Mouse (Mus musculus) testis, postnatal 10 days (tissue): ENCODE measurements around the gene Bach1.
"Not testable (repeated sequence)": the region's sequence is repeated elsewhere in the genome, so short reads cannot be mapped to it uniquely, and the experiment has no call there.

Source experiments
- DNase-seq: peaks from one replicate; pipeline ENCODE4 v3.0.0; 2021; ENCODE audit warnings: low spot score

Bach1 gene

GRCm38 (mm10) chr16:87680912-87681634 is 17.7 kb upstream of the Bach1 start:
- DNase-seq: no peak

DNA sequence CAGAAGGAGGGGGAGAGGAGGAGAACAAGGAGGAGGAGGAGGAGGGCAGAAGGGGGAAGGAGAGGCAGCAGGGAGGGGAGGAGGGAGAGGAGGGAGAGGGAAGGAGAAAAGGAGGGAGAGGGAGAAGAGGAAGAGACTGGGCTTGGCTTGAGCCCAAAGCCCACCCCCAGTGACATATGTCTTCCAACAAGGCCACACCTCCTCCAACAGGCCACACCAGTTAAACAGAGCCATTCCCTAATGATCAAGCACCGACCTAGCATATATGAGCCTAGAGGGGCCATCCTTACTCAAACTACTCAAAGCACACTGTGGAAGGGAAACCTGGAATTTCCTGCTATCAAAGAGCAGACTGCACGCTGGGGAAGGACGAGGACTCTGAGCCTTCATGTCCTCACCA is 16.9 kb upstream of the Bach1 start:
- DNase-seq: no peak

- DNase-seq: no peak
Measured at GRCm38 (mm10) chr16:87686458-87686857, 12.3 kb upstream of the Bach1 start.

DNA sequence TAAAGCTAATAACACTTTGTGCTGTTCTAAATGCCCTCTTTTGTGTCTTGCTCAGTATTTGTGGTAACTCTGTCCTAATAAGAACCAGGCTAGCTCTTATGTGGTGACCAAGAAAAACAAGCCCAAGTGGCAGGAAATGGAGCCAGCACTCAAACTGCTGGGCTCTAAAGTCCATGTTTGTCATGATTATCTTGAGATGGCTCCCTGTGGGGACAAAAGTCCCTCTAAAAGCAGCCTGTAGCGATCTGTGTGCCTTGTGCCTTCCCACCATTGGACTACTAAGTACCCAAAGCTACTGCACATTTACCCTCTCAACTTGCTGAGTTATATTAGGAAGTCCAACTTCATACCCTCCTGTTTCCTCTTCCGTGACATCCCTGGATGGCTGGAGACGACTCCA is 11.4 kb upstream of the Bach1 start:
- DNase-seq: no peak

- DNase-seq: not testable (repeated sequence)
Measured at GRCm38 (mm10) chr16:87688328-87688727, 10.4 kb upstream of the Bach1 start.

- DNase-seq: not testable (repeated sequence)
Measured at GRCm38 (mm10) chr16:87688823-87689222, 9.9 kb upstream of the Bach1 start.

DNA sequence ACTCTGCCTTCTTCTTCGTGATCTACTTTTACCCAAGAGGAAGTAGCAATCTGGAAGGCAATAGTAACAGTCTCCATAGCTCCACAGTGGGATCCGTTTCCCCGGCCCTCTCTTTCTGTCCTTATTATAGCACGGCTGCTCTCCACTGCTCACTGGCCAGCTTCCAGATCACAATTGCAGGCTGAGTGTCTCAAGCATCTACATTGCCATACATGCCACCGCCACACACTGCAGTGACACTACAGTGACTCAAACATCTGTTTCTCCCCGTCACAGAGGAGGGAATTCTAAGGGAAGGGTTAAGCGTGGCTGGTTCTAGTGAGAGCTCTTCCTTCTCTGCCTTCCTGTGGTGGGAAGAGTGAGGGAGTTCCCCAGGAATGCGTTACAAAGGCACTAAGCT is 9.5 kb upstream of the Bach1 start:
- DNase-seq: no peak

GRCm38 (mm10) chr16:87690506-87690905 is 8.2 kb upstream of the Bach1 start:
- no peak for DNase-seq

DNA sequence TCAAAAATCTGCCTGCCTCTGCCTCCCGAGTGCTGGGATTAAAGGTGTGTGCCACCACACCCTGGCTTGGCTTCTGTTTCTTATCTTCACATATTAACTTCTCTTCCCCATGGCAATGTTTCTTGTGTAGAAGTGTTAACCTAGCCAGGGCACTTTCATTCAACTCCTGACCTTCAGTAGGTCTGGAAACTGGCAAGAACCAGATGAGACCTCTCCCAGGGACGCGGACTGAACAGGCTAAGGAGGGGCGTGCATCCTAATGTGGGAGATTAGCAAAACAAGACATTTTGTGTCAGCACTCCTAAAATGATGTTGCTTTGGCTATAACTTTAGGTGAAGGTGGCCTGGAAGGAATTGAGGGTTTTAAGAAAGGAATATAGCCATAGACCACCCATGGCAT is 7.6 kb upstream of the Bach1 start:
- no peak for DNase-seq

DNA sequence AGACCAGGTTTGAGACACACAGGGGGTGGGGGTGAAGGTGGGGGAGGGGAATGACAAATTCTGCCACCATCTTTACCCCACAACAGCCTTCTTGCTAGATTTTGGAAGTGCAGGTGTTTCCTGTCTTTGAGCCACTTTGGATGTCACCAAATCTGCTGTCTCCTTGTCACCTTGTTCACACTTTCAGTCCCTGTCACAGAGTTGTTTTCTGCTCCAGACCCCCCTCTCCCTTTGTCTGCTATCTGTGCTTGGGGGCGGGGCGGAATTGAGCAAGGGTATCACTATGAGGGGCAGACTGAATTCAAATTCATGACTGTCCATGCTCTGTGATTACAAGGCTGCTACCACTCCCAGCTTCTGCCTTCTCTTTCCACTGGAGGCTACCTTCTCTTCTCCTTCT is 6.2 kb upstream of the Bach1 start:
- DNase-seq: no peak

DNA sequence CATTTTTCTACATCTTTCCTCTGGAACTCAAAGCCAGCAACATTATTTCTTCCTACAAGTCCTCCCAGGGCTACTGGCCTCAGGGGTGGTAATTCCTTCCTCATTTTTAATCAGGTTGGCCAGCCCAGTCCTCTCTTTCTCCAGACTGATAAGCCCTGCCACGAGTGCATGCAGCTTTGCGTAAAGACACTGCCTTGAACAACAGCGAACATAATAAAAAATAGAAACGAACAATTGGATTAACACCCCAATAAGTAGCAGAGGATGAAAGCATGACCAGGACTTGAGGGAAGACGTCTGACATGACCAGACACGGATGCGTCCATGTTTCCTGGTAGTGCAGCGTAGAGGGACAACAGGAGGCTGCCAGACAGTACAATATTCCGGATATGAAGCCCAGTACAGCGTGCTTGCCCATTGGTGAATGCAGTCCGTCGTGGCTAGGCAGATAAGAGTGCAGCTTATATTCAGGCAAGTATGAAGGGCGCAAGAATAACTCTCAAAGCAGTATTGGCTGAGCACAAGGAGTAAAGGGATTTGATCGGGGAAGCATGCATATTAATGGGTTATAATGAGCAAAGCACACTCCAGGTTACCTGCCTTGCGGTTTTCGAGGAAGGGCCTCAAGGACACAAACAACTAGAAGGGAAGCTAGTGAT is 909 bp upstream of the Bach1 start:
- DNase-seq: no peak

- DNase-seq: no peak
Measured at GRCm38 (mm10) chr16:87699306-87699692, 554 bp downstream of the Bach1 start.

DNA sequence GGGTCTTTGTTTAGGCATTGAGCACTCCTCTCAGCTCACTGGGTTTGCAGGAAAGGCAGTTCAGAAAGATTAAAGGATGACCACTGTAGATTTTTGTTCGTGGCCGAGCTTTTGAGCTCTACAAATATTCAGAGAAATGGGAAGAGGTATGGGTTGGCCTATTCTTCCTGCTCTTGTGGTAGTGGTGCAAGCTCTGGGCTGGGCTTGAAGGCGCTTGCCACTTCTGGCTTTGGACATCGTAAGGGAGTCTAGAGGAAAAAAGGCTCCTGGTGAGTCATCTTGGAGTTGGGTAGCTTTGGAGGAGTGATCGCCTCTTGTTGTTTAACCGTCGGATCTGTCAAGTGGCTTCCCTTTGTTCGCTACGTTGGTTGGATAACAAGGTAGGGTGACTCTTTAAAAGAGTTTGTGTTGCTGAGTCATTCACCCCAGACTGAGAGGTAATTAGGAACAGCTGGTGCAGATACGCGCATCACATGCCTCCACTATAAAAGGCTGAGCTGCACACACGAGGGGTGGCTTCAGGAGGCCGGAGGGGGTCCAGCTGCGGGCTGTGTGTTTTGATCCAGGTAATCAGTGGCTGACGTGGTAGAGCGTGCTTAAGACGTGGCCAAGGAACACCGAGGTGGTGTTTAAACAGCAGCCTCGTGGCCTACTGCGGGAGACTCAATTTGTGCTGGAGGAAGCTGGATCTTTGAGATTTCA is 1.1 kb downstream of the Bach1 start:
- no peak for DNase-seq

GRCm38 (mm10) chr16:87700395-87700765 is 1.6 kb downstream of the Bach1 start:
- no peak for DNase-seq

GRCm38 (mm10) chr16:87701891-87702290 is 3.1 kb downstream of the Bach1 start:
- DNase-seq: no peak

GRCm38 (mm10) chr16:87702881-87703280 is 4.1 kb downstream of the Bach1 start:
- no peak for DNase-seq

GRCm38 (mm10) chr16:87704225-87704624 is 5.5 kb downstream of the Bach1 start:
- DNase-seq: no peak

- DNase-seq: no peak
Measured at GRCm38 (mm10) chr16:87705892-87706589, 7.3 kb downstream of the Bach1 start.

GRCm38 (mm10) chr16:87707335-87707734 is 8.6 kb downstream of the Bach1 start:
- no peak for DNase-seq

DNA sequence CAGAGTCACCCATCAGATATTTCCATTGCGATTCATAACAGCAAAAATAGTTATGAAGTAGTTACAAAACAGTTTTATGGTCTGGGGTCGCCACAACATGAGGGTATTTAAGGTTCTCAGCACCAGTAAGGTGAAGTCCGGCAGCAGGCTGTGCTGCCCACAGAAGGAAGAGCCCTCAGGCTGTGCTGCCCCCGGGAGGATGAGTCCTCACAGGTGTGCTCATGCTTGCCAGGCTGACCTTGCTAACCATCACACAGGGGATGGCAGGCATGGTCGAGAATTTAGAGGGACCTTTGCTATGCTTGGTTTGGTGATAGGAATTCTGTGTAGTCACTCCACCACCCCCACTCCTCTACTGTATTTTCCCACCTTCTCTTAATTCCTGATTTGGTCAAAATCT is 9.8 kb downstream of the Bach1 start:
- no peak for DNase-seq

DNA sequence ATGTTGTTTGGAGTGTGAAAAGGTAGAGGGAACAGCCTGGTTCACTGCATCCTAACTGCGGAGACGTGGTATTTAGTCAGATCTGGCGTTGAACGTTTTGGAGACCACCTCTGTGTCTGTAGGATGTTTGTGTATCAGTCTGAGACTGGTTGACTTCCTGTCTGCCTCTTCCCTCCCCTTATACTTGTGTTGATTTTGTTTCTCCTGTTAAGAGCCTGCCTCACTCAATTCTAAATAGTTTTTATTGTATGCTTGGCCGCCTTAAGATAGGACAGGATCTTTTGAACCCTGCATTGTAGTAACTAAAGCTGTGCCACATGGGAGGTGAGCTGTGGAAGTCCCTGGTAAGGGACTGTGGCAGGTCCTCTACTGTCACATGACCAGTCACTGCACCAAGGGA is 10.4 kb downstream of the Bach1 start:
- no peak for DNase-seq

GRCm38 (mm10) chr16:87709971-87710370 is 11.2 kb downstream of the Bach1 start:
- no peak for DNase-seq

DNA sequence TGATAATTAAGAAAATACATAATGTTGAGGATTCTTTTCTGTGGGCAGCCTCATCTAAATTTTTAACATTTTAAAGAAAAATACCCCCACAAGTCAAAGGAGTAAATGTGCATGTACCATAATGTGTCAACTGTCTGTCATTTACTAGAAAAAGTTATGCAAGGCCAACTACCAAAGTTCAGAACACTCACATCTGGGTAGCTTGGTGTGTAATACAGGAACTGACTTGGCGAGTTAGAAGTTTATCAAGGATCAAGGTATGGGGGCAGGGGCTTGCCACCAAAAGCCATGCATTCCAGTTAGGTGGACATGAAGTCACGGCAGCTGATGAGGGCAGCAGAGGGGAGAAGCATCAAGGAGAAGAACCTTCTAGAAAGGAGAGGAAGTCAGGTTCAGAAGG is 13.2 kb downstream of the Bach1 start:
- DNase-seq: no peak
